Mouse (Mus musculus) CD4-positive naive resting alpha-beta T cell, adult 76 days (primary cell): Measurements from ENCODE around the gene Morc1. TPM values are rescaled to one million over a fixed set of nuclear protein-coding genes. Genes with fewer than 3 reads are reported as not detected.

Experiments
- total RNA-seq: library from RNA; stranded (reverse); gene quantifications from one replicate; pipeline ENCODE4 v1.2.4, GENCODE M21; 2023

Morc1 gene
- total RNA-seq, result not detected

DNA sequence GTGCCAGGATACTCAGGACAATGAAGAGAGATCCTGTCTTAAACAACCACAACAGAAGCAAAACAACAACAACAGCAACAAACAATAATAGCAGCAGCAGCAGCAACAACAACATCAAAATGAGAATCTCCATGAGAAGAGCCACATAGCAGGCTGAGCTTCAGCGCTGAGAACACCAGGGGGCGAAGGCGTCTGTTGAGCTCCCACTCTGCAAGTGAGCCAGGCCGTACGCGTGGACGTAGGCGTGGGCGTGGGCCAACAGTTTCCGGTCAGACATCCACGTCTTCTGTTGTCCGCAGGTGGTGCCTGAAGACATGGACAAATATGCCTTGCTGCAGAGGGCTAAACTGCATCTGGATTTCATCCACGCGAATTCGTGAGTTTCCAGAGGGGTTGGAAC, at the start of gene Morc1:
Gene Morc1, plus strand, starts transcription at position 211 of the 400 bp plus-strand sequence.

GRCm38 (mm10) chr16:48412246-48412645, 18.8 kb upstream of the Morc1 start, which contains the start of gene Gm5485:
Gene Gm5485, minus strand, starts transcription at chr16:48412416.

Other genes starting within 250 kb of the Morc1 start
- not detected for gene Dppa4, start 147.5 kb upstream of the Morc1 start, total RNA-seq
- gene Dppa2, start 127.3 kb upstream of the Morc1 start, total RNA-seq, result not detected
- not detected for gene Gm5485, start 18.8 kb upstream of the Morc1 start, total RNA-seq